15 mouse cellular contexts compared by ENCODE assay signal in genomic region chr2:129132231-129132630, GRCm38 (mm10). TPM values are rescaled to one million over a fixed set of nuclear protein-coding genes. Genes with fewer than 3 reads are reported as not detected.
DNase-seq lines count a peak whose midpoint lies in the region; ATAC-seq and TF ChIP-seq lines count a peak whose summit lies in the region.
"Had no signal": no experiment of that assay in that cellular context is flagged by ENCODE, and none has a peak within 500 bp of the region (broad histone marks: within the 10 kb centered on the region; RNA-seq: fewer than 3 reads in every experiment).

No protein-coding gene starts in this region.

- H3K9ac ChIP-seq in forebrain, postnatal 0 days, result no peak overlapping the region
- no peak overlapping the region for H3K9ac ChIP-seq in forebrain, embryonic 11.5 days (ENCODE audit: low read length)
- H3K9ac ChIP-seq: embryonic facial prominence, embryonic 15.5 days; forebrain, embryonic 13.5 days; hindbrain, embryonic 15.5 days; lung, embryonic 15.5 days; neural tube, embryonic 13.5 days had no signal

- WGBS in forebrain, postnatal 0 days, result 96% methylated on average over 7 of the region's 7 CpGs
- WGBS in forebrain, embryonic 11.5 days, result 93% methylated on average over 7 of the region's 7 CpGs

- 0 out of 2 replicates have a peak, but pooled peaks have one; percentile 6 for TF ChIP-seq CTCF in forebrain, postnatal 0 days (IDR thresholded peaks at IDR 0.05; ENCODE audit: low read depth)

- H3K9me3 ChIP-seq in forebrain, postnatal 0 days (ENCODE audit: low read length), result no peaks in the 10 kb centered on the region
- H3K9me3 ChIP-seq in forebrain, embryonic 11.5 days (ENCODE audit: control insufficient read depth, low read length), result no peaks in the 10 kb centered on the region
- H3K9me3 ChIP-seq: lung, embryonic 15.5 days had no signal

- intact Hi-C loops in left cerebral cortex, postnatal 14 days (cut with DNase I), result no loop called here

- H3K36me3 ChIP-seq in forebrain, postnatal 0 days (ENCODE audit: insufficient read depth), result peaks cover 17% of the 10 kb centered on the region
- peaks cover 14% of the 10 kb centered on the region for H3K36me3 ChIP-seq in forebrain, embryonic 11.5 days (ENCODE audit: control insufficient read depth, insufficient read depth, low read length)
- peaks cover 6% of the 10 kb centered on the region for H3K36me3 ChIP-seq in splenic B cell, adult 2 months (ENCODE audit: control insufficient read depth, insufficient read depth, low read length, poor library complexity, severe bottlenecking)

- ATAC-seq in forebrain, postnatal 0 days, result no peak
- ATAC-seq in forebrain, embryonic 11.5 days (replicated peaks; ENCODE audit: low FRiP score), result no peak
- no peak for ATAC-seq in frontal cortex, adult (ENCODE audit: low TSS enrichment)
- ATAC-seq: forebrain, embryonic 13.5 days had no signal

- no peak overlapping the region for H3K4me2 ChIP-seq in forebrain, postnatal 0 days (ENCODE audit: low read depth)
- no peak overlapping the region for H3K4me2 ChIP-seq in forebrain, embryonic 11.5 days (ENCODE audit: low read depth, low read length, severe bottlenecking)
- H3K4me2 ChIP-seq: embryonic facial prominence, embryonic 15.5 days; forebrain, embryonic 13.5 days; hindbrain, embryonic 15.5 days; lung, embryonic 15.5 days; neural tube, embryonic 13.5 days had no signal

- H3K4me3 ChIP-seq in forebrain, postnatal 0 days (ENCODE audit: low read depth, low read length), result no peak overlapping the region
- no peak overlapping the region for H3K4me3 ChIP-seq in forebrain, embryonic 11.5 days (ENCODE audit: low read depth, low read length)
- H3K4me3 ChIP-seq: embryonic facial prominence, embryonic 15.5 days; forebrain, embryonic 13.5 days; hindbrain, embryonic 15.5 days; lung, embryonic 15.5 days; neural tube, embryonic 13.5 days had no signal

- no peaks in the 10 kb centered on the region for H3K27me3 ChIP-seq in forebrain, postnatal 0 days (ENCODE audit: insufficient read depth, low read length)
- H3K27me3 ChIP-seq in forebrain, embryonic 11.5 days (ENCODE audit: control insufficient read depth, insufficient read depth, low read length), result no peaks in the 10 kb centered on the region
- no peaks in the 10 kb centered on the region for H3K27me3 ChIP-seq in splenic B cell, adult 2 months (ENCODE audit: control insufficient read depth, insufficient read depth, low read length, poor library complexity, severe bottlenecking)
- H3K27me3 ChIP-seq: embryonic facial prominence, embryonic 15.5 days; forebrain, embryonic 13.5 days; hindbrain, embryonic 15.5 days; lung, embryonic 15.5 days; neural tube, embryonic 13.5 days had no signal

- DNase-seq in forebrain, postnatal 0 days, result no peak
- DNase-seq in forebrain, embryonic 11.5 days (ENCODE audit: low spot score), result no peak
- DNase-seq in retina, embryonic 14.5 days (ENCODE audit: low spot score), result peak; percentile 7
- no peak for DNase-seq in retina, postnatal 1 day
- DNase-seq in splenic B cell, adult 2 months (ENCODE audit: low read depth, low spot score), result peak; percentile 18
- no peak for DNase-seq in left cerebral cortex, postnatal 14 days (ENCODE audit: low spot score in 2 of 2)
- no peak for DNase-seq in frontal cortex, postnatal 25 days (ENCODE audit: low spot score in 2 of 2)
- DNase-seq: heart, adult 18-20 months; heart, postnatal 14 days had no signal

- no peak overlapping the region for H3K27ac ChIP-seq in forebrain, postnatal 0 days (ENCODE audit: low read depth, low read length)
- no peak overlapping the region for H3K27ac ChIP-seq in forebrain, embryonic 11.5 days (ENCODE audit: low read depth, low read length)
- H3K27ac ChIP-seq: embryonic facial prominence, embryonic 15.5 days; forebrain, embryonic 13.5 days; hindbrain, embryonic 15.5 days; lung, embryonic 15.5 days; neural tube, embryonic 13.5 days had no signal

- peaks cover 7% of the 10 kb centered on the region; the same call in 1 of the 2 replicates for H3K4me1 ChIP-seq in forebrain, postnatal 0 days (ENCODE audit: insufficient read depth)
- H3K4me1 ChIP-seq in forebrain, embryonic 11.5 days (replicated peaks; ENCODE audit: control insufficient read depth, insufficient read depth, low read length), result peaks cover 3% of the 10 kb centered on the region; the same call in 1 of the 2 replicates

RNA-seq across cellular contexts. Expression of gene Chchd5, which starts 2.7 kb away (rescaled TPM):
- total RNA-seq in forebrain, postnatal 0 days (2014; rRNA removed), result 15.2 and 21.4 TPM in 2 replicates
- 17.1 and 17.6 TPM in 2 replicates for polyA plus RNA-seq in forebrain, postnatal 0 days (2015; fragmentation: Nextera tagmentation; extraction: Ambion mirVana)
- 24.5 TPM in 2 replicates for polyA plus RNA-seq in forebrain, embryonic 11.5 days (2014; fragmentation: Nextera tagmentation; extraction: Ambion mirVana)
- total RNA-seq in left cerebral cortex, postnatal 14 days (2021), result 10 to 100 TPM; 10.4 to 10.5 TPM

RNA-seq across cellular contexts. Expression of gene Polr1b, which starts 31.4 kb away (rescaled TPM):
- 24.9 and 25.5 TPM in 2 replicates for total RNA-seq in forebrain, postnatal 0 days (2014; rRNA removed)
- polyA plus RNA-seq in forebrain, postnatal 0 days (2015; fragmentation: Nextera tagmentation; extraction: Ambion mirVana), result 9.5 and 12.0 TPM in 2 replicates
- polyA plus RNA-seq in forebrain, embryonic 11.5 days (2014; fragmentation: Nextera tagmentation; extraction: Ambion mirVana), result 30.9 and 33.9 TPM in 2 replicates
- 10 to 100 TPM; 20.9 to 21.1 TPM for total RNA-seq in left cerebral cortex, postnatal 14 days (2021)

Comparison
In these comparisons a context has a peak if more than half of its experiments do, and no peak if none do; other contexts are left out.
1. DNase-seq: peak in retina, embryonic 14.5 days (single experiment) and splenic B cell, adult 2 months (single experiment); none in forebrain, postnatal 0 days (single experiment), forebrain, embryonic 11.5 days (single experiment), retina, postnatal 1 day (single experiment), left cerebral cortex, postnatal 14 days (0 of 2) and frontal cortex, postnatal 25 days (0 of 2).